Mouse (Mus musculus): Measurements from ENCODE around the gene Dcaf5.

- no peak for TF ChIP-seq CTCF (IDR thresholded peaks at IDR 0.05; ENCODE audit: low read depth)
- TF ChIP-seq EP300 (IDR thresholded peaks at IDR 0.05; ENCODE audit: low read depth), result no peak
These were observed 105.6 kb downstream of the Dcaf5 start for GRCm38 (mm10) chr12:80330819-80331218.
